Mouse (Mus musculus) megakaryocyte, embryonic 14.5 days (primary cell): ENCODE results near the gene Plvap. TPM values are rescaled to one million over a fixed set of nuclear protein-coding genes. Genes with fewer than 3 reads are reported as not detected.

ENCODE experiments used
- H3K27me3 ChIP-seq: replicated peaks from 2 replicates; pipeline ENCODE3; 2012; ENCODE audit warnings: inconsistent platforms
- H3K36me3 ChIP-seq: replicated peaks from 2 replicates; pipeline ENCODE3; 2012; ENCODE audit warnings: low read length, inconsistent platforms, mixed read lengths
- H3K4me1 ChIP-seq: 2 replicates; pipeline ENCODE4 v1.6.1; 2012; ENCODE audit warnings: inconsistent platforms
- H3K4me3 ChIP-seq: replicated peaks from 2 replicates; pipeline ENCODE3; 2012; ENCODE audit warnings: moderate library complexity, mild to moderate bottlenecking, inconsistent platforms
- H3K9me3 ChIP-seq: 2 replicates; pipeline ENCODE4 v1.6.1; 2012; ENCODE audit warnings: inconsistent platforms
- FLI1 ChIP-seq: IDR thresholded peaks from 2 replicates; pipeline ENCODE4 v1.6.1; 2012; ENCODE audit warnings: low read length, inconsistent platforms, mixed read lengths
- GATA1 ChIP-seq: IDR thresholded peaks from 3 replicates; pipeline ENCODE4 v1.6.1; 2012; ENCODE audit warnings: mixed read lengths, low read length, inconsistent platforms, borderline replicate concordance
- polyA plus RNA-seq: library from polyadenylated mRNA; stranded (reverse); fragments of >175 nt; gene quantifications from 2 replicates; pipeline ENCODE4 v1.2.3, GENCODE M21; 2012; ENCODE audit warnings: low replicate concordance; ENCODE audit not compliant: insufficient read depth

Plvap gene
- polyA plus RNA-seq, 1 experiment = 4.0 TPM

GRCm38 (mm10) chr8:71507589-71508104, 3.9 kb downstream of the Plvap start:
- TF ChIP-seq FLI1 (no peak), GATA1 (no peak)
- peaks cover 67% of the 10 kb centered on the region for H3K4me1 ChIP-seq
- peak overlapping the region; percentile 84 for H3K4me3 ChIP-seq
- H3K27me3 ChIP-seq = peaks cover 76% of the 10 kb centered on the region
- no peaks in the 10 kb centered on the region for H3K9me3 ChIP-seq
- H3K36me3 ChIP-seq = no peaks in the 10 kb centered on the region

GRCm38 (mm10) chr8:71505979-71506378, 5.6 kb downstream of the Plvap start:
- Histone ChIP-seq H3K4me1 (peaks cover 53% of the 10 kb centered on the region), H3K36me3 (no peaks in the 10 kb centered on the region), H3K4me3 (no peak overlapping the region), H3K9me3 (no peaks in the 10 kb centered on the region), H3K27me3 (peaks cover 69% of the 10 kb centered on the region)
- TF ChIP-seq GATA1 (no peak), FLI1 (no peak)

GRCm38 (mm10) chr8:71505326-71505725, 6.2 kb downstream of the Plvap start:
- TF ChIP-seq GATA1 = no peak
- no peak for TF ChIP-seq FLI1
- H3K9me3 ChIP-seq = no peaks in the 10 kb centered on the region
- peaks cover 65% of the 10 kb centered on the region for H3K27me3 ChIP-seq
- no peaks in the 10 kb centered on the region for H3K36me3 ChIP-seq
- H3K4me3 ChIP-seq = no peak overlapping the region
- peaks cover 57% of the 10 kb centered on the region for H3K4me1 ChIP-seq

- Histone ChIP-seq H3K27me3 (peaks cover 55% of the 10 kb centered on the region), H3K4me1 (peaks cover 56% of the 10 kb centered on the region), H3K36me3 (no peaks in the 10 kb centered on the region), H3K4me3 (no peak overlapping the region), H3K9me3 (no peaks in the 10 kb centered on the region)
- TF ChIP-seq GATA1 = no peak
- no peak for TF ChIP-seq FLI1
These were observed 7.2 kb downstream of the Plvap start for GRCm38 (mm10) chr8:71504349-71504748.

GRCm38 (mm10) chr8:71498816-71499690, 12.5 kb downstream of the Plvap start:
- peaks cover 6% of the 10 kb centered on the region for H3K27me3 ChIP-seq
- H3K4me1 ChIP-seq = peaks cover 64% of the 10 kb centered on the region
- H3K4me3 ChIP-seq = no peak overlapping the region
- peaks cover 21% of the 10 kb centered on the region for H3K36me3 ChIP-seq
- TF ChIP-seq GATA1 = no peak
- no peak for TF ChIP-seq FLI1
- H3K9me3 ChIP-seq = no peaks in the 10 kb centered on the region

- Histone ChIP-seq H3K9me3 (no peaks in the 10 kb centered on the region), H3K4me3 (no peak overlapping the region), H3K27me3 (peaks cover 5% of the 10 kb centered on the region), H3K4me1 (peaks cover 63% of the 10 kb centered on the region), H3K36me3 (peaks cover 27% of the 10 kb centered on the region)
- no peak for TF ChIP-seq FLI1
- no peak for TF ChIP-seq GATA1
These were observed 13.6 kb downstream of the Plvap start for GRCm38 (mm10) chr8:71497881-71498501.

GRCm38 (mm10) chr8:71497077-71497645, 14.4 kb downstream of the Plvap start:
- TF ChIP-seq FLI1 (no peak), GATA1 (no peak)
- no peaks in the 10 kb centered on the region for H3K9me3 ChIP-seq
- peaks cover 35% of the 10 kb centered on the region for H3K36me3 ChIP-seq
- peaks cover under 1% of the 10 kb centered on the region for H3K27me3 ChIP-seq
- H3K4me1 ChIP-seq = peaks cover 58% of the 10 kb centered on the region
- H3K4me3 ChIP-seq = no peak overlapping the region

- Histone ChIP-seq H3K27me3 (no peaks in the 10 kb centered on the region), H3K36me3 (peaks cover 42% of the 10 kb centered on the region), H3K4me1 (peaks cover 57% of the 10 kb centered on the region), H3K4me3 (no peak overlapping the region), H3K9me3 (no peaks in the 10 kb centered on the region)
- TF ChIP-seq FLI1 = no peak
- no peak for TF ChIP-seq GATA1
These were observed 15.1 kb downstream of the Plvap start for GRCm38 (mm10) chr8:71496481-71496880.

GRCm38 (mm10) chr8:71495811-71496210, 15.7 kb downstream of the Plvap start:
- no peak overlapping the region for H3K4me3 ChIP-seq
- H3K9me3 ChIP-seq = no peaks in the 10 kb centered on the region
- TF ChIP-seq FLI1 = no peak
- TF ChIP-seq GATA1 = no peak
- no peaks in the 10 kb centered on the region for H3K27me3 ChIP-seq
- peaks cover 54% of the 10 kb centered on the region for H3K4me1 ChIP-seq
- peaks cover 48% of the 10 kb centered on the region for H3K36me3 ChIP-seq

- Histone ChIP-seq H3K36me3 (peaks cover 56% of the 10 kb centered on the region), H3K9me3 (no peaks in the 10 kb centered on the region), H3K4me3 (no peak overlapping the region), H3K4me1 (peaks cover 51% of the 10 kb centered on the region), H3K27me3 (no peaks in the 10 kb centered on the region)
- TF ChIP-seq FLI1 = no peak
- no peak for TF ChIP-seq GATA1
These were observed 16.5 kb downstream of the Plvap start for GRCm38 (mm10) chr8:71495039-71495438.
